Mouse (Mus musculus) limb, embryonic 15.5 days (tissue): Measurements from ENCODE around the gene Mrtfa. TPM values are rescaled to one million over a fixed set of nuclear protein-coding genes. Genes with fewer than 3 reads are reported as not detected.
A peak's percentile ranks its signal among the peaks of the same experiment; 100 is the strongest.

ENCODE experiments used
- ATAC-seq: fragments of 200-750 bp; cut with Nextera tagmentation; 2 replicates; pipeline ENCODE4 v1.8.0; 2017; ENCODE audit warnings: low read depth, moderate TSS enrichment; ENCODE audit not compliant: insufficient number of reproducible peaks, low FRiP score, low TSS enrichment
- H3K27ac ChIP-seq: fragments of 300-500 bp; sonication (generic); 2 replicates; pipeline ENCODE4 v1.5.1; 2015; ENCODE audit warnings: moderate library complexity, mild to moderate bottlenecking, inconsistent platforms
- H3K27me3 ChIP-seq: fragments of 300-500 bp; sonication (generic); 2 replicates; pipeline ENCODE4 v1.6.1; 2015; ENCODE audit warnings: inconsistent platforms
- H3K36me3 ChIP-seq: fragments of 300-500 bp; sonication (generic); 2 replicates; pipeline ENCODE4 v1.6.1; 2015; ENCODE audit warnings: inconsistent platforms
- H3K4me1 ChIP-seq: fragments of 300-500 bp; sonication (generic); 2 replicates; pipeline ENCODE4 v1.6.1; 2015; ENCODE audit warnings: inconsistent platforms
- H3K4me2 ChIP-seq: fragments of 300-500 bp; sonication (generic); 2 replicates; pipeline ENCODE4 v1.6.1; 2015; ENCODE audit warnings: mild to moderate bottlenecking, inconsistent platforms
- H3K4me3 ChIP-seq: fragments of 300-500 bp; sonication (generic); 2 replicates; pipeline ENCODE4 v1.5.1; 2015; ENCODE audit warnings: mild to moderate bottlenecking, inconsistent platforms
- H3K9ac ChIP-seq: fragments of 300-500 bp; sonication (generic); 2 replicates; pipeline ENCODE4 v1.6.1; 2015; ENCODE audit warnings: inconsistent platforms
- H3K9me3 ChIP-seq: fragments of 300-500 bp; sonication (generic); 2 replicates; pipeline ENCODE4 v1.6.1; 2016; ENCODE audit warnings: inconsistent platforms
- WGBS: fragments of 180-500 bp; shearing (Covaris S2); methylation state at CpG from one replicate; pipeline ENCODE4 v1.1.7; 2015; 5-methylcytosine and 5-hydroxymethylcytosine counted together
- polyA plus RNA-seq: library from polyadenylated mRNA; unstranded; fragments of >200 nt; fragmentation: Nextera tagmentation; extraction: Ambion mirVana; gene quantifications from 2 replicates; pipeline ENCODE4 v1.2.1, GENCODE M21; 2015

The Mrtfa gene
- polyA plus RNA-seq, 1 experiment from 2014 or later = 29.4 TPM

DNA sequence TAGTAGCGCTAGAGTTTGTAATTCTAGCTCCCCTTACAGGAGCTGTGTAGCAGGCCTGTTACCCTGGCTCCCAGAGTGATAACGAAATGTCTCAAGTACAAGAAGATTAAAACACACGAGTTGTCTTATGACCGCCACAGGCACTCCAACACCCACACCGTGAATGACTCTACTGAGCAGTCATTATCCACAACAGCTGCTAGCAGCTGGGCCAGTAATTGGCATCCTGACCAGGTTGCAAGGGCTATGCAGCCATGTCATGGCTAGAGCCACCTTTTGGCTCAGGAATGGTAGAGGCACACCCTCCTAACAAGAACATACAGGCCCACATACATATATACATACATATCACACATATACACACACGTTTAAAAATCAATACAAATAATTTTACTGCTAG is 70.4 kb downstream of the Mrtfa start:
- no peak for ATAC-seq
- no peak overlapping the region for H3K27ac ChIP-seq
- no peak overlapping the region for H3K4me2 ChIP-seq
- no peaks in the 10 kb centered on the region for H3K4me1 ChIP-seq
- no peak overlapping the region for H3K4me3 ChIP-seq
- H3K9ac ChIP-seq = no peak overlapping the region
- no peaks in the 10 kb centered on the region for H3K9me3 ChIP-seq
- no peaks in the 10 kb centered on the region for H3K27me3 ChIP-seq
- 66% methylated on average over 6 of the region's 6 CpGs for WGBS
- peaks cover 7% of the 10 kb centered on the region; the same call in 1 of the 2 replicates for H3K36me3 ChIP-seq

GRCm38 (mm10) chr15:81118226-81118625 is 72.3 kb downstream of the Mrtfa start:
- 83% methylated on average over 4 of the region's 4 CpGs for WGBS
- no peak overlapping the region for H3K4me3 ChIP-seq
- no peaks in the 10 kb centered on the region for H3K27me3 ChIP-seq
- no peak for ATAC-seq
- peaks cover 7% of the 10 kb centered on the region; the same call in 1 of the 2 replicates for H3K36me3 ChIP-seq
- no peak overlapping the region for H3K4me2 ChIP-seq
- no peaks in the 10 kb centered on the region for H3K9me3 ChIP-seq
- no peaks in the 10 kb centered on the region for H3K4me1 ChIP-seq
- no peak overlapping the region for H3K9ac ChIP-seq
- H3K27ac ChIP-seq = no peak overlapping the region

DNA sequence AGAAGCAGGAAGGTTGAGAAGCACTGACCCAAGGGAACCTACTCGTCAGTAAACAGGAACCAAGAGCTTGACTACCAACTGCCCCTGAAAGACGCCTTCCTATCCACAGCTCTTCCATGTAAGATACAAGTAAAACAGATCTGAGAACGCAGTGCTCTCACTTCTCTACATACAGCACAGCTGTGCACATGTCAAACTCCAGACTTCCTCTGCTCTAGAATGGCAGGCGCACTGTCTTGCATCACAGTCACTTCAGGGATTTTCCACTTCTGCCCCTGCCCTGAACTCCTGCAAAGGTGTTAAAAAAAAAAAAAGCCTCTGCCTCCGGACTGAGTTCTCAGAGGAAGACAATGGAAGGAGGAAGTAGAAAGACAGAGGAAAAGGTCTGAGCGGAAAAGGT is 78.0 kb downstream of the Mrtfa start:
- peaks cover 12% of the 10 kb centered on the region for H3K4me1 ChIP-seq
- WGBS = 60% methylated on average over 6 of the region's 6 CpGs
- H3K9me3 ChIP-seq = no peaks in the 10 kb centered on the region
- H3K4me3 ChIP-seq = no peak overlapping the region
- peaks cover 7% of the 10 kb centered on the region; the same call in 1 of the 2 replicates for H3K36me3 ChIP-seq
- no peak overlapping the region for H3K27ac ChIP-seq
- H3K9ac ChIP-seq = no peak overlapping the region
- H3K27me3 ChIP-seq = no peaks in the 10 kb centered on the region
- ATAC-seq = no peak
- no peak overlapping the region for H3K4me2 ChIP-seq

DNA sequence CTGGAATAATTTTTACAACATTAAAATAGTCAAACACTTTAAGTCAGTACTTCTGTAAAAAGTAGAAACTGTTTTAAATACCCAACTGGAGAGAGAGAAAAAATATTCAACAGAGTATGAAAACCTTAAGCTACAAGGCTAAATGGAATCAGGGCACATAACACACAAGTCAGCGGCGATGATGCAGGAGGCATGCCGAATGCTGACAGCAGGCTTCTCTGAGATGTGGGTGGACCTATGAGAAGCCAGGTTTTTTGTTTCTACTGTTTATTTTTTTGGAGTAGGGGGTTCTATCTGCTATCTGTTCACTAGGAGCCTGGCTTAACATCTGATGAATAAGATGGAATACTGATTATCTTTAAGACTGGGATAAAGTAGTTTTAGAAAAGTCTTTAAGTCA is 80.2 kb downstream of the Mrtfa start:
- ATAC-seq = no peak
- peaks cover 28% of the 10 kb centered on the region for H3K4me1 ChIP-seq
- H3K27ac ChIP-seq = no peak overlapping the region
- H3K9ac ChIP-seq = no peak overlapping the region
- no peaks in the 10 kb centered on the region for H3K9me3 ChIP-seq
- no peaks in the 10 kb centered on the region for H3K27me3 ChIP-seq
- peaks cover 1% of the 10 kb centered on the region; the same call in 1 of the 2 replicates for H3K36me3 ChIP-seq
- 72% methylated on average over 3 of the region's 3 CpGs for WGBS
- H3K4me3 ChIP-seq = no peak overlapping the region
- H3K4me2 ChIP-seq = no peak overlapping the region

DNA sequence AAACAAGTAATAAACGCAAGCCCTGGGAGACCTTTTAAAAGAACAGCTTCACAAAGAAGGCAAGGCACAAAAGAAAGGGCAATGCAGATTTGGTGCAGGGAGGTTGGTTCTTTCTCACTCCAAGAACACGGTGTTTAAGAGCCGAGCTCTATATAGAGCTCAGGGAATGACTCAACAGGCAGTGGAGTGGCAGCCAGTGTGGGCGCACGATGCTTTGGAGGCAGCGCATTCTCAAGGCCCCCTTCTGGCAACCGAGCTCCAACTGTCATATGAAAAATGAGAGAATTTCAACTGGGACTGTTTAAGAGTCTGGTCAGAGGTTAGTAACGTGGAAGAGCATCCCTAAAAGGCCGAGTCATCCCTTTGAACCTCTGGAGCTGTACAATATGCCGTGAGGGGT is 84.6 kb downstream of the Mrtfa start:
- ATAC-seq = no peak
- Histone ChIP-seq H3K4me1 (peaks cover 44% of the 10 kb centered on the region), H3K27me3 (no peaks in the 10 kb centered on the region), H3K27ac (peak overlapping the region; percentile 44; the same call in 1 of the 2 replicates), H3K36me3 (no peaks in the 10 kb centered on the region), H3K4me3 (no peak overlapping the region), H3K9ac (no peak overlapping the region), H3K9me3 (no peaks in the 10 kb centered on the region), H3K4me2 (no peak overlapping the region)
- WGBS = 30% methylated on average over 10 of the region's 10 CpGs

DNA sequence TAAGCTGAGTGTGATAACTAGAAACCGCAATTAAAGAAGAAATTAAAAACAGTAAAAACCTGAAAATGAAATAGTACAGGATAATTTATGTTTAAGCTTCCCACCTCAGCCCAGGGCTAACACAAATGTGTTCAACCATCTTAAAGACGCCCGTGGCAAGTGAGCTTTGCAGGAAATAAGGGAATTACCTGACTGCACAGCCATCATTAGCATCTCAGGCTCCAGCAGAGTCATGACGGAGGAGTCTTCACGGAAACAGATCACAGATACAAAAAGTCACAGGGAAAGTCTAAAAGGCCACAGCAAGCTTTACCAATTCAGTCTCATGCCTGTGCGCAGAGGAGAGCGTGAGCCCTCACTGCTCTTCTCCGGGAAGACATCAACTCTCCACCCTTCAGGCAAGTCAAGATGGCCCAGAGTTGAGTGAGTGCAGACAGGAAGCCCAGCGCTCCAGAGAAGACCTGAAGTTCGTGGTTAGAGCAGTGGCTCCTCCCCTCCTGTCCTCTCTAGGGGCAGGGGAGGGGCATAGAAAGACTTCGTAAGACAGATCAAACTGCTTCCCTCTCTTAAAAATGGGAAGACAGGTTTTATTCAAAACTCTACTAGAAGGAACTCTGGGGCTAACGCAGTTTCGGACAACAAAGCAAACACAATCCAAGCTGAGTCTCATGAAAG is 85.8 kb downstream of the Mrtfa start:
- H3K27ac ChIP-seq = no peak overlapping the region; the same call in 1 of the 2 replicates
- H3K4me1 ChIP-seq = peaks cover 41% of the 10 kb centered on the region
- no peaks in the 10 kb centered on the region for H3K27me3 ChIP-seq
- H3K4me2 ChIP-seq = peak overlapping the region; percentile 21; the same call in 1 of the 2 replicates
- H3K9me3 ChIP-seq = no peaks in the 10 kb centered on the region
- H3K9ac ChIP-seq = no peak overlapping the region
- ATAC-seq = no peak
- 39% methylated on average over 13 of the region's 13 CpGs for WGBS
- no peaks in the 10 kb centered on the region for H3K36me3 ChIP-seq
- H3K4me3 ChIP-seq = 0 out of 2 replicates have a peak overlapping the region, but pooled peaks have one; percentile 3

DNA sequence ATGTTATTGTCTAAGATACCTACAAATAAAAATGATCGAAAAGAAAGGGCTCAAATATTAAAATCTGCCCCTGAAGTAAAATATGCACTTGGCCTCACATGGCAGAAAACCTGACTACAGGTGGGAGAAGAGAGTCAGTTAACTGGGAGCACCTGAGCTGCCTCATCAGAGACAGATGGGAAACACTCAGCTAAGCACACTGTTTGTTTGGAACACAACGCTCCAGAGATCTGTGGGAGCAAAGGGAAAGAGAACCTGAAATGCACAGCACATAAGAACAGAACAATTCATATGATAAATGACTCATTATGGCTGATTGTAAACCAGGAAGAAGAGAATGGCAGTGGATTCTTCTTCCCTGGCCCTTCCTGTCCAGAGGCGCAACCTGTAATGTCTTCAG is 87.1 kb downstream of the Mrtfa start:
- ATAC-seq = no peak
- Histone ChIP-seq H3K36me3 (no peaks in the 10 kb centered on the region), H3K27me3 (no peaks in the 10 kb centered on the region), H3K4me2 (no peak overlapping the region), H3K9ac (no peak overlapping the region), H3K4me1 (peaks cover 41% of the 10 kb centered on the region), H3K4me3 (no peak overlapping the region), H3K9me3 (no peaks in the 10 kb centered on the region), H3K27ac (no peak overlapping the region)
- WGBS = 82% methylated on average over 3 of the region's 3 CpGs

- H3K27ac ChIP-seq = no peak overlapping the region
- no peaks in the 10 kb centered on the region for H3K27me3 ChIP-seq
- peaks cover 38% of the 10 kb centered on the region for H3K4me1 ChIP-seq
- ATAC-seq = no peak
- H3K9me3 ChIP-seq = no peaks in the 10 kb centered on the region
- WGBS = 70% methylated on average over 13 of the region's 13 CpGs
- H3K9ac ChIP-seq = no peak overlapping the region
- H3K4me2 ChIP-seq = no peak overlapping the region
- no peak overlapping the region for H3K4me3 ChIP-seq
- no peaks in the 10 kb centered on the region for H3K36me3 ChIP-seq
Observed at GRCm38 (mm10) chr15:81102274-81102879, 88.2 kb downstream of the Mrtfa start.

DNA sequence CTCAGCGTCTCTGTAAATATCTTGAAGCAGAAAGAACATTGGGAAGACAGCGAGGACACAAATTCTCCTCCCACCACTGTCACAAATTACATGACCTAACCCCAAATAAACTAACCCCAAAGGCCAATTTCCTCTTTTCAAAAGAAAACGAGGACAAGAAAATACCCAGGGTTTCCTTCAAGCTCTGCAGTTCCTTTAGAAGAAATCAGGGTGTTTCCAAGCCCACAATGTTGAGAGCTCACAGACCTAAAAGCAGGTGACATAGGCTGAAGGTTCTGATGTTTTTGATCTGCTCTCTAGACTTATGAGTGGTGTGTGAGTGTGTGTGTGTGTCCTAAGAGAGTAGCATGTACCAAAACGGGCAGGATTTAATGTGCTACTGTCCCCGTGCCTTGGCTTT is 89.2 kb downstream of the Mrtfa start:
- Histone ChIP-seq H3K27me3 (no peaks in the 10 kb centered on the region), H3K4me2 (no peak overlapping the region), H3K4me3 (no peak overlapping the region), H3K4me1 (peaks cover 38% of the 10 kb centered on the region), H3K27ac (no peak overlapping the region), H3K9ac (no peak overlapping the region), H3K36me3 (no peaks in the 10 kb centered on the region), H3K9me3 (no peaks in the 10 kb centered on the region)
- no peak for ATAC-seq
- whole genome bisulfite sequencing = 57% methylated on average over 5 of the region's 5 CpGs

DNA sequence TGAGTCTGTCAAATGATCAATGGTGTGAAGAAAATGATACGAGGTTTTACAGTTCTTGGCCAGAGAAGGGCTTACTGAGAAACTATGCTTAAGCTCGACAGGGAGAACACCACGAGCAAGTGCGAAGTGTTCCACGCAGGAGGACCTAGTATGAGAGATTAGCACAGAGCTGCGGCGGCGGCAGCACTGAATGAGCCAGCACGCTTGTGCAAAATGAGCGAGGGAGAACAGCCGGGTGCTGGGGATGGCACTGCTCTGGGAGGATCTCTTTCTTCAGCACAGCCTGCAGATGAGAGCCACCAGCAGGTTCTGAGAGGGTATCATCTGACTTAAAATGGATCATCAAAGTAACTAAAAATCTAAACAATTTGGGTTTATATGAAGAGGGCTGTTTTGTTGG is 91.3 kb downstream of the Mrtfa start:
- Histone ChIP-seq H3K4me1 (peaks cover 21% of the 10 kb centered on the region), H3K9ac (no peak overlapping the region), H3K4me3 (no peak overlapping the region), H3K27ac (no peak overlapping the region), H3K27me3 (no peaks in the 10 kb centered on the region), H3K4me2 (no peak overlapping the region), H3K9me3 (no peaks in the 10 kb centered on the region), H3K36me3 (no peaks in the 10 kb centered on the region)
- WGBS = 86% methylated on average over 11 of the region's 11 CpGs
- no peak for ATAC-seq

GRCm38 (mm10) chr15:81098689-81099088 is 91.9 kb downstream of the Mrtfa start:
- H3K27ac ChIP-seq = no peak overlapping the region
- WGBS = 92% methylated on average over 3 of the region's 3 CpGs

GRCm38 (mm10) chr15:81097896-81098295 is 92.7 kb downstream of the Mrtfa start:
- Histone ChIP-seq H3K4me3 (no peak overlapping the region), H3K36me3 (no peaks in the 10 kb centered on the region), H3K9me3 (no peaks in the 10 kb centered on the region), H3K4me1 (peaks cover 14% of the 10 kb centered on the region), H3K4me2 (no peak overlapping the region), H3K27me3 (no peaks in the 10 kb centered on the region), H3K27ac (no peak overlapping the region), H3K9ac (no peak overlapping the region)
- ATAC-seq = no peak
- 73% methylated on average over 6 of the region's 6 CpGs for whole genome bisulfite sequencing

More at GRCm38 (mm10) chr15:81098689-81099088, 91.9 kb downstream of the Mrtfa start:
- H3K4me2 ChIP-seq = no peak overlapping the region
- no peaks in the 10 kb centered on the region for H3K9me3 ChIP-seq
- H3K36me3 ChIP-seq = no peaks in the 10 kb centered on the region
- H3K4me3 ChIP-seq = no peak overlapping the region
- H3K4me1 ChIP-seq = peaks cover 19% of the 10 kb centered on the region
- no peaks in the 10 kb centered on the region for H3K27me3 ChIP-seq
- H3K9ac ChIP-seq = no peak overlapping the region
- ATAC-seq = no peak
